ENCODE assay signal across 19 mouse cellular contexts in the genomic region with DNA sequence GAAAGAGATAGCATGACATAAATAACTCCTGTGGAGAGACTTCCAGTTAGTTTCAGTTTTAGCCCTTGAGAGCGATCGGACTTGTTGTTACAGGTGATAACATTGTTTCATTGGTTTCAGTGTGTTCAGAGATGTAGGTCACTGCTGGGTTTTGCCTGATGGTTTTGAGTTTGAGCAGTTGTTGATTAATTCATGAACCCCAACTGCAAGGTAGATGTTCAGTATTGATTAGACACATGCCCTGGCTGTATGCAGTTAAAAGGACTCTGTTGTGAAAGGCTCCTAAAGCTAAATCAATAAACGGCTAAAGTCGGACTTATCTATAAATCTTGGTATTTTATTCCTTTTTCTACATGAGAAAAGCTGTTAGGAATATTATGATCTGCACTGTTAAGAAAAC.
DNase-seq lines count a peak whose midpoint lies in the region; ATAC-seq and TF ChIP-seq lines count a peak whose summit lies in the region.
"Had no signal": no experiment of that assay in that cellular context is flagged by ENCODE, and none has a peak within 500 bp of the region (broad histone marks: within the 10 kb centered on the region; RNA-seq: fewer than 3 reads in every experiment).

No protein-coding gene starts in this region.

- H3K27me3 ChIP-seq in heart, embryonic 12.5 days (replicated peaks), result no peaks in the 10 kb centered on the region
- no peaks in the 10 kb centered on the region for H3K27me3 ChIP-seq in heart, embryonic 15.5 days
- H3K27me3 ChIP-seq in heart, adult 2 months (ENCODE audit: control insufficient read depth, insufficient read depth, low read length), result no peaks in the 10 kb centered on the region
- no peaks in the 10 kb centered on the region for H3K27me3 ChIP-seq in intestine, embryonic 16.5 days (replicated peaks; ENCODE audit: control insufficient read depth, insufficient read depth, low read length)
- H3K27me3 ChIP-seq in intestine, embryonic 15.5 days (replicated peaks), result no peaks in the 10 kb centered on the region
- no peaks in the 10 kb centered on the region for H3K27me3 ChIP-seq in liver, postnatal 0 days (ENCODE audit: insufficient read depth, low read length)
- H3K27me3 ChIP-seq in liver, embryonic 11.5 days (replicated peaks; ENCODE audit: control insufficient read depth, insufficient read depth, low read length), result no peaks in the 10 kb centered on the region
- H3K27me3 ChIP-seq: CH12.LX; forebrain, embryonic 13.5 days; hindbrain, embryonic 13.5 days; Patski had no signal

- intact Hi-C loops in heart, postnatal 25 days (cut with DNase I), result no loop called here
- intact Hi-C loops in heart, adult 2 months (cut with DNase I), result no loop called here

- no peak for ATAC-seq in heart, embryonic 12.5 days (ENCODE audit: insufficient number of reproducible peaks, low FRiP score)
- no peak for ATAC-seq in heart, embryonic 15.5 days (replicated peaks; ENCODE audit: insufficient number of reproducible peaks, insufficient read depth, low FRiP score, low read depth)
- no peak for ATAC-seq in intestine, embryonic 16.5 days
- ATAC-seq in intestine, embryonic 15.5 days, result no peak
- ATAC-seq in liver, postnatal 0 days, result peak; percentile 98
- no peak for ATAC-seq in liver, embryonic 11.5 days (replicated peaks; ENCODE audit: low FRiP score)
- ATAC-seq: forebrain, embryonic 13.5 days; forebrain, embryonic 16.5 days; hindbrain, embryonic 16.5 days; intestine, postnatal 0 days; Patski had no signal

- H3K9ac ChIP-seq in heart, embryonic 12.5 days, result no peak overlapping the region
- no peak overlapping the region for H3K9ac ChIP-seq in heart, embryonic 15.5 days
- no peak overlapping the region for H3K9ac ChIP-seq in heart, adult 2 months (ENCODE audit: low read depth, low read length)
- H3K9ac ChIP-seq in intestine, embryonic 16.5 days (ENCODE audit: low read depth, low read length), result no peak overlapping the region
- no peak overlapping the region for H3K9ac ChIP-seq in intestine, embryonic 15.5 days
- no peak overlapping the region for H3K9ac ChIP-seq in liver, postnatal 0 days (replicated peaks)
- H3K9ac ChIP-seq in liver, embryonic 11.5 days (ENCODE audit: low read depth, low read length), result no peak overlapping the region
- H3K9ac ChIP-seq: forebrain, embryonic 13.5 days; hindbrain, embryonic 13.5 days had no signal

- WGBS in heart, embryonic 12.5 days, result 58% methylated on average over 4 of the region's 4 CpGs
- WGBS in heart, embryonic 15.5 days, result 62% methylated on average over 4 of the region's 4 CpGs
- WGBS in heart, adult 2 months, result 63% methylated on average over 4 of the region's 4 CpGs
- WGBS in intestine, embryonic 16.5 days, result 73% methylated on average over 4 of the region's 4 CpGs
- WGBS in intestine, embryonic 15.5 days, result 77% methylated on average over 4 of the region's 4 CpGs
- 58% methylated on average over 4 of the region's 4 CpGs for WGBS in liver, postnatal 0 days (ENCODE audit: insufficient replicate concordance)
- WGBS in liver, embryonic 11.5 days, result 83% methylated on average over 4 of the region's 4 CpGs

- 0 out of 2 replicates have a peak overlapping the region, but pooled peaks have one; percentile 14 for H3K27ac ChIP-seq in heart, embryonic 12.5 days (ENCODE audit: poor library complexity, severe bottlenecking)
- peak overlapping the region; percentile 13; the same call in 1 of the 2 replicates for H3K27ac ChIP-seq in heart, embryonic 15.5 days
- H3K27ac ChIP-seq in heart, adult 2 months, result no peak overlapping the region
- no peak overlapping the region for H3K27ac ChIP-seq in intestine, embryonic 16.5 days (ENCODE audit: low read length)
- no peak overlapping the region; the same call in 1 of the 2 replicates for H3K27ac ChIP-seq in intestine, embryonic 15.5 days
- peak overlapping the region; percentile 72 for H3K27ac ChIP-seq in liver, postnatal 0 days (ENCODE audit: low read depth)
- H3K27ac ChIP-seq in liver, embryonic 11.5 days (ENCODE audit: low read depth, low read length), result no peak overlapping the region
- H3K27ac ChIP-seq: forebrain, embryonic 10.5 days; hindbrain, embryonic 10.5 days; hindbrain, embryonic 13.5 days had no signal

- no peak for TF ChIP-seq CTCF in heart, adult 2 months (IDR thresholded peaks at IDR 0.05)
- no peak for TF ChIP-seq CTCF in liver, postnatal 0 days (IDR thresholded peaks at IDR 0.05; ENCODE audit: low read depth)

- 0 out of 2 replicates have a peak, but pooled peaks cover 4% of the 10 kb centered on the region for H3K36me3 ChIP-seq in heart, embryonic 12.5 days
- no peaks in the 10 kb centered on the region for H3K36me3 ChIP-seq in heart, embryonic 15.5 days
- peaks cover 18% of the 10 kb centered on the region for H3K36me3 ChIP-seq in heart, adult 2 months (ENCODE audit: control insufficient read depth, insufficient read depth, low read length)
- no peaks in the 10 kb centered on the region for H3K36me3 ChIP-seq in intestine, embryonic 16.5 days (ENCODE audit: control insufficient read depth, insufficient read depth, low read length)
- H3K36me3 ChIP-seq in intestine, embryonic 15.5 days, result no peaks in the 10 kb centered on the region
- H3K36me3 ChIP-seq in liver, postnatal 0 days (replicated peaks; ENCODE audit: insufficient read depth, low read length), result no peaks in the 10 kb centered on the region
- peaks cover 3% of the 10 kb centered on the region; the same call in 1 of the 2 replicates for H3K36me3 ChIP-seq in liver, embryonic 11.5 days (ENCODE audit: control insufficient read depth, insufficient read depth, low read length)

- H3K4me3 ChIP-seq in heart, embryonic 12.5 days, result no peak overlapping the region
- H3K4me3 ChIP-seq in heart, embryonic 15.5 days, result peak overlapping the region; percentile 6; the same call in 1 of the 2 replicates
- no peak overlapping the region for H3K4me3 ChIP-seq in heart, adult 2 months
- H3K4me3 ChIP-seq in intestine, embryonic 16.5 days (ENCODE audit: low read length), result 0 out of 2 replicates have a peak overlapping the region, but pooled peaks have one; percentile 4
- no peak overlapping the region for H3K4me3 ChIP-seq in intestine, embryonic 15.5 days (replicated peaks)
- no peak overlapping the region for H3K4me3 ChIP-seq in liver, postnatal 0 days (ENCODE audit: low read depth, low read length)
- no peak overlapping the region for H3K4me3 ChIP-seq in liver, embryonic 11.5 days (ENCODE audit: low read depth, low read length)
- H3K4me3 ChIP-seq: forebrain, embryonic 10.5 days; forebrain, embryonic 13.5 days; hindbrain, embryonic 10.5 days; hindbrain, embryonic 13.5 days had no signal

- no peak for TF ChIP-seq EP300 in heart, adult 2 months (IDR thresholded peaks at IDR 0.05; ENCODE audit: insufficient read depth, low read depth, low read length)
- TF ChIP-seq EP300 in liver, postnatal 0 days (IDR thresholded peaks at IDR 0.05; ENCODE audit: low read depth), result 0 out of 2 replicates have a peak, but pooled peaks have one; percentile 18

- H3K4me1 ChIP-seq in heart, embryonic 12.5 days (replicated peaks), result peaks cover 36% of the 10 kb centered on the region
- H3K4me1 ChIP-seq in heart, embryonic 15.5 days (replicated peaks), result peaks cover 33% of the 10 kb centered on the region
- H3K4me1 ChIP-seq in heart, adult 2 months (ENCODE audit: control insufficient read depth, insufficient read depth, low read length), result peaks cover 9% of the 10 kb centered on the region
- H3K4me1 ChIP-seq in intestine, embryonic 16.5 days (ENCODE audit: control insufficient read depth, insufficient read depth, low read length), result peaks cover 23% of the 10 kb centered on the region
- peaks cover 24% of the 10 kb centered on the region for H3K4me1 ChIP-seq in intestine, embryonic 15.5 days (replicated peaks)
- peaks cover 3% of the 10 kb centered on the region; the same call in 1 of the 2 replicates for H3K4me1 ChIP-seq in liver, postnatal 0 days (ENCODE audit: insufficient read depth)
- H3K4me1 ChIP-seq in liver, embryonic 11.5 days (replicated peaks; ENCODE audit: control insufficient read depth, insufficient read depth, low read length), result peaks cover 3% of the 10 kb centered on the region; the same call in 1 of the 2 replicates

- no peak for DNase-seq in heart, postnatal 25 days (ENCODE audit: low spot score)
- no peak for DNase-seq in heart, adult 2 months
- DNase-seq in liver, postnatal 0 days, result no peak
- DNase-seq in liver, embryonic 11.5 days (ENCODE audit: low spot score), result no peak
- DNase-seq: B cell, adult 2 months; kidney, adult 2 months had no signal

- H3K4me2 ChIP-seq in heart, embryonic 12.5 days, result peak overlapping the region; percentile 39
- peak overlapping the region; percentile 40 for H3K4me2 ChIP-seq in heart, embryonic 15.5 days
- peak overlapping the region; percentile 16; the same call in 1 of the 2 replicates for H3K4me2 ChIP-seq in intestine, embryonic 16.5 days (ENCODE audit: low read depth, low read length)
- H3K4me2 ChIP-seq in intestine, embryonic 15.5 days (replicated peaks), result no peak overlapping the region
- H3K4me2 ChIP-seq in liver, postnatal 0 days (ENCODE audit: low read depth, low read length), result peak overlapping the region; percentile 47
- H3K4me2 ChIP-seq in liver, embryonic 11.5 days, result no peak overlapping the region
- H3K4me2 ChIP-seq: forebrain, embryonic 13.5 days; hindbrain, embryonic 13.5 days had no signal

- peaks cover 2% of the 10 kb centered on the region; the same call in 1 of the 2 replicates for H3K9me3 ChIP-seq in heart, embryonic 12.5 days (replicated peaks)
- 0 out of 2 replicates have a peak, but pooled peaks cover 4% of the 10 kb centered on the region for H3K9me3 ChIP-seq in heart, embryonic 15.5 days (replicated peaks)
- 0 out of 2 replicates have a peak, but pooled peaks cover 3% of the 10 kb centered on the region for H3K9me3 ChIP-seq in intestine, embryonic 16.5 days (ENCODE audit: control insufficient read depth, low read length)
- no peaks in the 10 kb centered on the region for H3K9me3 ChIP-seq in intestine, embryonic 15.5 days
- H3K9me3 ChIP-seq in liver, postnatal 0 days (ENCODE audit: low read length), result no peaks in the 10 kb centered on the region
- H3K9me3 ChIP-seq in liver, embryonic 11.5 days (ENCODE audit: control insufficient read depth, low read length), result peaks cover 5% of the 10 kb centered on the region; the same call in 1 of the 2 replicates
- H3K9me3 ChIP-seq: forebrain, embryonic 13.5 days; hindbrain, embryonic 13.5 days had no signal

- no peaks in the 10 kb centered on the region; the same call in none of the 2 replicates for H3K79me2 ChIP-seq in heart, adult 2 months (replicated peaks; ENCODE audit: control insufficient read depth, insufficient read depth, low read length)

- TF ChIP-seq POLR2A in heart, adult 2 months (IDR thresholded peaks at IDR 0.05; ENCODE audit: insufficient read depth, low read depth, low read length), result no peak

Comparison
In these comparisons a context has a peak if more than half of its experiments do, and no peak if none do; other contexts are left out.
1. H3K27ac ChIP-seq: peak in heart, embryonic 12.5 days (single experiment), heart, embryonic 15.5 days (single experiment) and liver, postnatal 0 days (single experiment); none in heart, adult 2 months (single experiment), intestine, embryonic 16.5 days (single experiment), intestine, embryonic 15.5 days (single experiment) and liver, embryonic 11.5 days (single experiment).
2. H3K4me2 ChIP-seq: peak in heart, embryonic 12.5 days (single experiment), heart, embryonic 15.5 days (single experiment), intestine, embryonic 16.5 days (single experiment) and liver, postnatal 0 days (single experiment); none in intestine, embryonic 15.5 days (single experiment) and liver, embryonic 11.5 days (single experiment).
3. H3K4me3 ChIP-seq: peak in heart, embryonic 15.5 days (single experiment) and intestine, embryonic 16.5 days (single experiment); none in heart, embryonic 12.5 days (single experiment), heart, adult 2 months (single experiment), intestine, embryonic 15.5 days (single experiment), liver, postnatal 0 days (single experiment) and liver, embryonic 11.5 days (single experiment).